Mouse (Mus musculus) megakaryocyte, embryonic 14.5 days (primary cell): ENCODE results near the gene Prpsap1.

Experiments
- FLI1 ChIP-seq: IDR thresholded peaks from 2 replicates; pipeline ENCODE4 v1.6.1; 2012; ENCODE audit warnings: low read length, inconsistent platforms, mixed read lengths
- GATA1 ChIP-seq: IDR thresholded peaks from 3 replicates; pipeline ENCODE4 v1.6.1; 2012; ENCODE audit warnings: mixed read lengths, low read length, inconsistent platforms, borderline replicate concordance

GRCm38 (mm10) chr11:116538142-116538735 is 44.2 kb upstream of the Prpsap1 start:
- TF ChIP-seq GATA1 (no peak), FLI1 (no peak)
